Mouse (Mus musculus) gastrocnemius, adult 18-20 months (tissue): ENCODE results near the gene Als2cl. TPM values are rescaled to one million over a fixed set of nuclear protein-coding genes. Genes with fewer than 3 reads are reported as not detected.

Source experiments
- DNase-seq: peaks from one replicate; pipeline ENCODE4 v3.0.0; 2021; ENCODE audit warnings: low spot score
- total RNA-seq, 2 experiments: library from RNA; stranded (reverse); gene quantifications; 2 replicates each; pipeline ENCODE4 v1.2.3; 2021

Gene Als2cl
- total RNA-seq, 2 experiments from 2014 or later, result 4.2 to 4.7 TPM

DNA sequence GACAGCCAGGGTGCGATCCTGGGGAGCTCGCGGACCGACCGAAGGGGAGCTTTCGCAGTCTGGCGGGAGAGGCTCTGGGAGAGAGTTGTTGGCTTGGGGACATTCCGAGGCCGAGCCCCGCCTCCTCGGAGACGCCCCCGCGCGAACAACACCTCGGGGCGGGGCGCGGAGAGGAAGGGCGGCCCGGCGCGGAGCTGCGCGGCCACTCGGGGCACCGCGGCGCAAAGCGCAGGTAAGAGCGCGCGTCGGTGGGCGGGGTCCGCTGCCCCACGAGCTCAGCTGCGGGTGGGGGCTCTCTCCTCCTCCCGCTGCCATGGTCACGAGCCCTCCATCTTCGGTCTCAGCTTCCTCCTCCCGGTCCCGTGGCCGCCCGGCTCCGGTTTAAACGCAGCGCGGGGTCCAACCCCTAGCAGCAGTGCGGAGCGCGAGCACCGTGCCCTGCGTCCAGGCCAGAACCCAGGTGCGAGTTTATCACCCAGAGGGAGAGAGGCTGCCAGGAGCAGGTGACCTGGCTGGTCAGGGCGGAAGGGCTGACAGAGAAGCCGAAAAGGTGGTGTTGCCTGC, 410 bp downstream of the Als2cl start, which contains the start of gene Tmie:
Tmie (minus strand) TSS at position 116 of the 564 bp plus-strand sequence.
- DNase-seq, result peak; percentile 72

GRCm38 (mm10) chr9:110880772-110881171, 1.1 kb downstream of the Als2cl start:
- no peak for DNase-seq

DNA sequence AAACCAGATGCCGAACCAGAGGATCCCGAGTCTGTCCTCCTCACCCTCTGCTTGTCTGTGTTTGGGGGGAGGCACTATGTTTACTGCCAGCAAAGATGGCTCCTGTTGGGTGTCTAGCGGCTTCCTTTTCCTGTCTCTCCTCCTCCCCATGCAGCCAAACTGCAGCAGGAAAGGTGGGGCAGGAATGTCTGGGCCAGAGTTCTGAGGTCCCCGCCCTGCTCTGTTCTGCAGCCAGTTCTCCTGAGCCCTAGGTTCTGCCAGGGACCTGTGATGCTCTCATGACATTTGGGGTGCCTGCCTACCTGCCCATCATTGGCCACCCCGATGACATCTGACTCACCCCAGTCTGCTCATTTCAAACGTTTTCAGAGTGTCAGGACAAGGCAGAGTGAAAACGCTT, 2.3 kb downstream of the Als2cl start:
- no peak for DNase-seq

DNA sequence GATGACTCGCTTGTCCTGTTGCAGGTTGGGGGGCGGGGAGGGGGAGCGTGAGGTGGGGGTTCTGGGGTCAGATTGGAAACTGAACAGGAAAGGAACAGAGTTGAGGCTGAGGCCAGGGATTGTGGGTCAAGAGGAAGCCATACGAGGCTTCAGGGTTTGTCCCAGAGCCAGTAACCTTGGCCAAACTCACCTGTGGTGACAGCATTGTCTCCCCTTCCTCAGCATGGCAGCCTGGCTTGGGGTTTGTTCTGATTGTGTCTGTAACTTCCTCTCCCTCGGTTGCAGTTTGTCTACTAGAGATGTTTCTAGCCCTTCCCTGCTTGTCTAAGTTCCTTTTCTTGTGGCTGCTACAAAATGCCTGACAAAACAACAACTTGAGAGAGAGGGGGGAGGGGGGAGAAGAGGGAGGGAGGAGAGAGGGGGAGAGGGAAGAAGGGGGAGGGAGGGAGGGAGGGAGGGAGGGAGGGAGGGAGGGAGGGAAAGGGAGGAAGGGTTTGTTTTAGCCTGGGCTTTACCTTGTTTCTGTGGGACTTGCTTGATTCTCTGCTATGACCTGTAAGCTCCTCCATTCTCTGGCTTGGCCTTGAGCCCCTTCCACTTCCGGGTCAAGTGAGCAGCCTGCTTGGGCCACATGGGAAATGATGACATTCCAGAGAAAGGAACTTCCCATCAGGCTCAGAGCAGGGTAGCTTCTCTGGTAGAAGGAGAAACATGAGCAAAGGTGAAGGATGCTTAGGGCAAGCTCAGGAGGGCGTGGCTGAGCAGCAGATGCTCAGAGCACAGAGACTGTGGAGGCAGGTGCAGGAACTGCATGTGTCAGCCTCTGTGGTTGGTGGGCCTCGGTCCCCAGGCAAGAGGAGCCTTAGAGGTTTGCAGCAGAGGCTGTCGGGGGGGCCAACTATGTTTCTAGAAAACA, 8.0 kb downstream of the Als2cl start:
- DNase-seq, result no peak

- DNase-seq, result no peak
Observed at GRCm38 (mm10) chr9:110888935-110889334, 9.3 kb downstream of the Als2cl start.

DNA sequence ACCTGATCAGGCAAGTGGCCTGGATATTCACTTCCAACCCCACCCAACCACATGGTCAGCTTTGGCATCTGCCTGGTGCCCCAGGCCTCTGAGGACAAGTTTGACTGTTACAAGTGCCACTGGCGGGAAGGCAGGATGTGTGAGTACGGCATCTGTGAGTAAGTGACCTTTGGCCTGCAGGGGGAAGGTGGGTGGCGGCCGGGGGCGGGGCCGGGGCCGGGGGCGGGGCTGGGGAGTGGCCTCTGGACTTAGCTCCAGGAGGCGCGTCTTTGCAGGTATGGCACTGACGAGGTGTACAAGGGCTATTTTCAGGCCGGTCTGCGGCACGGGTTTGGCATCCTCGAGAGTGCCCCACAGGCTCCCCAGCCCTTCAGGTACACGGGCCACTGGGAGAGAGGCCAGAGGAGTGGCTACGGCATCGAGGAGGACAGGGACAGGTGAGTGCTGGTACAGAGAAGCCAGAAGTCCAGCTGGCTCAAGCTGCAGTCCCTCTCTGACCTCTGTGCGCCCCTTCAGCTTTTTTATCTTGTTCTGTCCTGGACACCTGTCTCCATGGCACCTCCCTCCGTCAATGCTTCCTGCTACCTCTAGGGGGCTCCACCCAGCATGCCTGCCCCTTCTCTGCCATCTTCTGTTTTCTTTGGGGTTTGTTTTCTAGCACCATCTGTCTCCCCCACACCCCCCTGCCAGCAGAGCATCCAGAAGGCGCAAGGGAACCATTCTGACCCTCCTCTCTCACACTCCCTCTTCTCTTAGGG, 10.5 kb downstream of the Als2cl start:
- no peak for DNase-seq

GRCm38 (mm10) chr9:110891077-110891828, 11.6 kb downstream of the Als2cl start:
- no peak for DNase-seq

- no peak for DNase-seq
Observed at GRCm38 (mm10) chr9:110892552-110892951, 12.9 kb downstream of the Als2cl start.

- DNase-seq, result no peak
Observed at GRCm38 (mm10) chr9:110893429-110893828, 13.8 kb downstream of the Als2cl start.

- DNase-seq, result no peak
Observed at GRCm38 (mm10) chr9:110895507-110895906, 15.8 kb downstream of the Als2cl start.

DNA sequence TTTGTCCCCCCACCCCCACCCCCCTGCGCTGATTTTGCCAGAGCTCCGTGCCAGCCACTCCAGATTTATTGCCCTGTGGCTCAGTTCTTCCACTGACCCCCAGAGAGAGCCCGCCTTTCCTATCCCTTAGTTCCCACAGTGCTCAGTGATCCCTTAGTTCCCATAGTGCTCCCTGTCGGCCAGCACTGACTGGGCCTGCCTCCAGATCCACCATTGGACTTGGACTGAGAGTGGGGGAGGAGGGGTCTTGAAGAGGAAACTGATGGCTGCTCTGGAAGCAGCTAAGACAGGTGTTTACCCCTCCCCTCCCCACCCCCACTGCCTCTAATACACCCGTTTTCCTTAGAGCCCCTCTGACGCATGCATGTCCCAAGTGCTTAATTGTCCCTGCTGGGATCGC, 16.3 kb downstream of the Als2cl start:
- DNase-seq, result no peak

- DNase-seq, result no peak
Observed at GRCm38 (mm10) chr9:110896595-110896994, 16.9 kb downstream of the Als2cl start.

DNA sequence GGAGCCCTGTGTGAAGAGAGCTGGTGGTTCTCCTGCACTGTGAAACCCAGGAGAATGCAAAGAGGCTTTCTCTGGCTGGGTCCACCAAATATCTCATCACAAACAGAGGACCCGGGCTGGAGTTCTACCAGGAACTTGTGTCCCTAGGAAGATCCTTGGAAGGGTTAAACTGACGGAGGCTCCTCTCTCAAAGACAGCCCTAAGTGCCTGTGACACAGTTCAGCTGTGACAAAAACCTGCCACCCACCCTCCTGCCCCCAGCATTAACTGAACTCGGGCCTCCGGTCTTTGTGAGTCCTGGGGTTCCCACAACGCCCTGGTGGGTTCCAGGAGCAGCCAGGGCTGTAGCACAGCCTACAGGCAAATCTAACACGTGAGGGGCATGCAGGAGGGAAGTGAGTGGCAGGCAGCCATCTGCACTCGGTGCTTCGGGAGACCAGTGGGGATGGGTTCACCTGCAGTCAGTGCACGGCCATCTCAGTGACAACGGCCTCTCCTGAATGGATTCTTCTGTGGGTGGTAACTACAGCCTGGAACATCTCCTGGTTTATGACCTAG, 19.9 kb downstream of the Als2cl start:
- DNase-seq, result no peak

DNA sequence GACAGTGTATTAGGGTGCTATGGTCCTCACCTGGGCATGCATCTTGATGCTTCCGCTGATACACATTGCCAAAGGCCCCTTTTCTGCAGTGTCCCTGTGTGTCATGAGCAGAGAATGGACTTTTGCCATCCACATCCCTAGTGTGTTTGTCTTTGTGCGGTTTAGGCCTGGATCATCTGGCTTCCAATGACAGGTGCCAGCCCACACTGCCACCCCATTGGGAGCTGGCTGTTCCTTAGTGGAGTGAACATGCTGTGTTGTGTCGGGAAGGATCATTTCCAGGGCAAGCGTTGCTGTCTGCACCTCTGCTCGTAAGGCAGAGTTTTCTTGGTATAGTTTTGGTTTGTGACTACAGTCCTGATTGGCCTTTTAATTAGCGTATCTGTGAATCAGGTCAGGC, 21.5 kb downstream of the Als2cl start:
- DNase-seq, result no peak

- no peak for DNase-seq
Observed at GRCm38 (mm10) chr9:110902271-110902670, 22.6 kb downstream of the Als2cl start.

DNA sequence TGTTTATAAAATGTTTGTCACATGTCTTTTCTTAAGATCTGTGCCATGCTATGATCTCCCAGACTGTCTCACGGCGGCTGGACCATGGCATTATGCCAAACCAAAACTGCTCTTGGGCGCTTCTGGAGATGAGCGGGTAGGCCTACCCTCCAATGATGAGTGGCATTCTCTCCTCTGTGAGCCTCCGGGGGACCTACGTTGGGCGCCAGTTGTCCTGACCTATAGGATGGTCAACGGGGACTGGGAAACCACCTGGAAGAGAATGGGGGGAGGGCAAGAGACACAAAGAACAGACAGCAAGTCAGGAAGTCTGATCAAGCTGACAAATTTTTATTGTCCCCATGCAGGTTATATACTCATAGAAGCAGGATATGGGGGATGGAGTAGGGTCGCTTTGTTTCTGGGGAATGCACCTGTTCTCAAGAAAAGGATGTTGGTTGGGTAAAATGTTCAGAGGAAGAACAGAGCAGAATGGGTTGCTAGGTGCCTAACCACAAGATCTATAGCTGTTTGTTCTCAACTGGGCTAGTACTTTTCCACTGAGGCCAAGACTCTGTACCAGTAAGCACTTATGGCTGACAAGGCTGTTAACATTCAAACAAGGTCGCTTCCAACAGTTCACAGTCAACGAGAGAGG, 27.6 kb downstream of the Als2cl start:
- no peak for DNase-seq

- no peak for DNase-seq
Observed at GRCm38 (mm10) chr9:110907838-110908630, 28.4 kb downstream of the Als2cl start.

DNA sequence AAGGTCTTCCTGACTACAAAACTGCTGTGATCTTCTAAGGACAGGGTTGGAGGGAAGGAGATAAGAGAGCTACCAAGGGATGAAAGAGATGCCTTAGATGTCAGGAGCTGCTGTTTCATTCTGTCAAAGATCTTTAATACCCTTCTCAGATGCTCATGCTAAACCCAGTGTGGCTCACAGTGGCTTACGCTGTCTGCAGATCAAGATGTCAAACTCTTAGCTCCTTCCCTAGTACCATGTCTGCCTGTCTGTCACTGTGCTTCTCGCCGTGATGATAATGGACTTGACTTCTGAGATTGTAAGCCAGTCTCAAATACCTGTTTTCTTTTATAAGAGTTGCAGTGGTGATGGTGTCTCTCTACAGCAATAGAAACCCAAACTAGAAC, 29.0 kb downstream of the Als2cl start:
- DNase-seq, result no peak

DNA sequence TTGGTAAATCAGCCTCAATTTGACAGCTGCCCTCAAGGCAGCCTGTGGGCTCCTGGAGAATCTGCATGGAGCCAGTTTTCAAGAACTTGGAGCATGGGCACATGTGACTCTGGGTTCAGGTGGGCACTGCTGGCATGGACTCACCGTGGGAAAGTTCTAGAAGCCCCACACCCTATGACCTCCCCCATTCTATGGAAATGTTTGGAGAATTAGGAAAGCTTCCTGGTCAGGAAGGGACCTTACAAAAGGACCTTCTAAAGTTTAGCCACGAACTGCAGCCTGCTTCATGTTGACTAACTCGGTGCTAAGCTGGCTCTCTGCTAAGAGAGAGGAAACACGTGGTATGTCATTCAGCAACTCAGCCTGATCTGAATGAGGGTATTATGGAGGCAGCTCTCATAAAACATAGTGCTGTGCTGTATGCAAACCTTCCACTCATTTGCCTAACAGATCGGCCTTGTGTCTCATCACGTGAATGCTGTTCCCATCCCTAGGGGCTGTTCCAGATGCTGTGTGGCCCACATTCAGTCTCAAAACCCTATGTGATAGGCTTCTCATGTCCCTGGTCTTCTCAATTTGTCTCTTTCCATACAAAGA, 29.8 kb downstream of the Als2cl start:
- DNase-seq, result no peak
